Mouse (Mus musculus): ENCODE data around the gene Arid5b. TPM values are rescaled to one million over a fixed set of nuclear protein-coding genes. Genes with fewer than 3 reads are reported as not detected.

The Arid5b gene
- polyA plus RNA-seq, 1 experiment from 2014 or later: 39.1 TPM

- H3K9me3 ChIP-seq: no peaks in the 10 kb centered on the region
- ATAC-seq (ENCODE audit: borderline replicate concordance, extremely low read depth, low FRiP score, low TSS enrichment): no peak
- H3K4me2 ChIP-seq: peak overlapping the region; percentile 23; the same call in 1 of the 2 replicates
- 31% methylated on average over 20 of the region's 20 CpGs for WGBS
- no peak overlapping the region for H3K9ac ChIP-seq
- H3K36me3 ChIP-seq: 0 out of 2 replicates have a peak, but pooled peaks cover 3% of the 10 kb centered on the region
- peaks cover 31% of the 10 kb centered on the region for H3K4me1 ChIP-seq
- no peak overlapping the region; the same call in 1 of the 2 replicates for H3K27ac ChIP-seq
- H3K4me3 ChIP-seq: 0 out of 2 replicates have a peak overlapping the region, but pooled peaks have one; percentile 1
- H3K27me3 ChIP-seq: no peaks in the 10 kb centered on the region
These were observed 70.5 kb downstream of the Arid5b start for GRCm38 (mm10) chr10:68207803-68208669.

DNA sequence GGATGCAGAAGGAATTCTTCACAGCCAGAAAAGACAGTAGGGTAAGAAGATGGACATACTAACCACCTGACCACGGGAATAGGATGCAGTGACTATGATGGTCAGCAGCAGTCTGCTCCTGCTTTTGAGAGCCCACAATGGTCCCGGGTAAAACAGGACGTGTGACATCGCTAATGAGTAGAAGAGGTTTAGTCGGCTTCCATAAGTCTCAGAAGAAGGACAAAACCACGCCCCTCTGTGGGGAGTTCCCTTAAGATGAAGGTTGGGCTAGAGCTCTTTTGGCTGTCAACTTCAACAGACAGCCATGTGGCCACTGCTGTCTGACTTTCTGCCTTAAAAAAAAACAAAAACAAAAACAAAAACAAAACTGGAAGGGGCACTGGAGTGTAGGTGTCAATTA is 74.1 kb downstream of the Arid5b start:
- no peaks in the 10 kb centered on the region for H3K9me3 ChIP-seq
- no peaks in the 10 kb centered on the region for H3K27me3 ChIP-seq
- no peak overlapping the region for H3K4me2 ChIP-seq
- 82% methylated on average over 6 of the region's 6 CpGs for WGBS
- no peak for ATAC-seq (ENCODE audit: borderline replicate concordance, extremely low read depth, low FRiP score, low TSS enrichment)
- H3K36me3 ChIP-seq: peaks cover 14% of the 10 kb centered on the region; the same call in 1 of the 2 replicates
- peaks cover 17% of the 10 kb centered on the region for H3K4me1 ChIP-seq
- H3K27ac ChIP-seq: no peak overlapping the region
- H3K9ac ChIP-seq: no peak overlapping the region
- H3K4me3 ChIP-seq: no peak overlapping the region

- Histone ChIP-seq H3K27me3 (no peaks in the 10 kb centered on the region), H3K36me3 (peaks cover 14% of the 10 kb centered on the region; the same call in 1 of the 2 replicates), H3K9me3 (no peaks in the 10 kb centered on the region), H3K27ac (no peak overlapping the region), H3K4me1 (peaks cover 12% of the 10 kb centered on the region), H3K4me2 (no peak overlapping the region), H3K4me3 (no peak overlapping the region), H3K9ac (no peak overlapping the region)
- ATAC-seq (ENCODE audit: borderline replicate concordance, extremely low read depth, low FRiP score, low TSS enrichment): no peak
- 92% methylated on average over 7 of the region's 7 CpGs for WGBS
These were observed 74.7 kb downstream of the Arid5b start for GRCm38 (mm10) chr10:68203860-68204259.

DNA sequence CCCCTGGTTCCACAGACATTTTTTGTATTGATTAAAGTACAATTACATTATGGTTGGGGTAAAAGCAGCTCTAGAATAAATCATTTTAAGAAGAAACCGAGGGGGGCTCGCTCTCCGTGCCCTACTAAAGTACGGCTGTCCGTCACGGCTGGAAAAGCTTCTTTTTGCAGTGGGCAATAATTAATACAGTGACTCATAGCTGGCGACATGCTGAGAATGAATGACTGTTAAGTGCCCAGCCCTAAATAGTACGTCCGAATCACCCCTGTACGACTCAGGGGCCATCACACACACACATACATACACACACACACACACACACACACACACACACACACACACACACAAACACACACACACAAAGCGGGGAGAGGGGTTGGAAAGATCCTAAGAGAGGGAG is 75.2 kb downstream of the Arid5b start:
- no peak overlapping the region for H3K4me3 ChIP-seq
- WGBS: 85% methylated on average over 11 of the region's 11 CpGs
- H3K36me3 ChIP-seq: peaks cover 14% of the 10 kb centered on the region; the same call in 1 of the 2 replicates
- no peaks in the 10 kb centered on the region for H3K9me3 ChIP-seq
- no peaks in the 10 kb centered on the region for H3K27me3 ChIP-seq
- H3K9ac ChIP-seq: no peak overlapping the region
- H3K4me2 ChIP-seq: no peak overlapping the region
- peaks cover 6% of the 10 kb centered on the region for H3K4me1 ChIP-seq
- no peak overlapping the region for H3K27ac ChIP-seq
- no peak for ATAC-seq (ENCODE audit: borderline replicate concordance, extremely low read depth, low FRiP score, low TSS enrichment)

GRCm38 (mm10) chr10:68199440-68199839 is 79.1 kb downstream of the Arid5b start:
- Histone ChIP-seq H3K27me3 (no peaks in the 10 kb centered on the region), H3K9me3 (no peaks in the 10 kb centered on the region), H3K36me3 (peaks cover 14% of the 10 kb centered on the region; the same call in 1 of the 2 replicates), H3K4me3 (no peak overlapping the region), H3K27ac (no peak overlapping the region), H3K4me1 (no peaks in the 10 kb centered on the region), H3K9ac (no peak overlapping the region), H3K4me2 (no peak overlapping the region)
- WGBS: 88% methylated on average over 5 of the region's 5 CpGs
- ATAC-seq (ENCODE audit: borderline replicate concordance, extremely low read depth, low FRiP score, low TSS enrichment): no peak

DNA sequence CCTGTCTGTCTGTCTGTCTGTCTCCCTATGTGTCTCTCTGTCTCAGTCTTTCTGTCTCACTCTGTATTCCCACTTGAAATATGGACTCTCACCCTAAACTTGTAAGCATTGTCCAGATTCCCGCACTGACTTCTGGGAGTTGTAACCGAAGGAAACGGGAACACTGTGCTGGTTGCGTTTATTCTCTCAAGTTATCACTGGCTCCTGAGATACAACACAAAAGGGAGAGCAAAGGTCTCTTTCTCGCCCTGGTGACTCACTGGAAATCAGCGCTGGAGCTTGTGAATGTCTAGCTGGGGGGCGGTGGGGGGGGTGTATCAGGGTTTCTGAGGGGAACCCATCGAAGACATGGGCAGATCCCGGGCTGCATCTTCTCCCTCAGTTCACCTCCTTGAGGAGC is 82.2 kb downstream of the Arid5b start:
- H3K4me3 ChIP-seq: no peak overlapping the region
- H3K4me2 ChIP-seq: no peak overlapping the region
- no peak overlapping the region for H3K27ac ChIP-seq
- H3K27me3 ChIP-seq: no peaks in the 10 kb centered on the region
- H3K4me1 ChIP-seq: peaks cover 12% of the 10 kb centered on the region
- WGBS: 69% methylated on average over 9 of the region's 9 CpGs
- no peak overlapping the region for H3K9ac ChIP-seq
- H3K9me3 ChIP-seq: no peaks in the 10 kb centered on the region
- no peaks in the 10 kb centered on the region for H3K36me3 ChIP-seq
- no peak for ATAC-seq (ENCODE audit: borderline replicate concordance, extremely low read depth, low FRiP score, low TSS enrichment)

DNA sequence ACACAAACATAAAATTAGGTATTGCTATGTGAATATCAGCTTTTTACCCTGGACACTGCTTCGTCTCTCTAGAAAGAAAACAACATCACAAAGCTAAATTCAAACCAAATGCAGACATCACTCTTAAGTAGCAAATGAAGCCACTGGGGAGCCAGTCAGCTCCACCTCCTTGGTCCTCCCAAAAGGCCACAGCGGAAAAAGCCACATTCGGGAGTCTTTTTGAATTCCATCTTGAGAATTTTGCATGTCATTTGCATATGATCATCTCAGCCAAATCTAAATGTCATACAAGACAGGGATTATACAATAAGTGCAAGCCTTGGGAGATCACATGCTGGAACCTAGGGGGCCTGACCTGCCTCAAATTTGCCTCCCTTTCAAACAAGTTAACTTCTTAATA is 85.0 kb downstream of the Arid5b start:
- no peaks in the 10 kb centered on the region for H3K9me3 ChIP-seq
- peaks cover 17% of the 10 kb centered on the region for H3K4me1 ChIP-seq
- 62% methylated on average over 3 of the region's 3 CpGs for WGBS
- H3K9ac ChIP-seq: no peak overlapping the region
- H3K36me3 ChIP-seq: no peaks in the 10 kb centered on the region
- peak overlapping the region; percentile 80; the same call in 1 of the 2 replicates for H3K27ac ChIP-seq
- no peak for ATAC-seq (ENCODE audit: borderline replicate concordance, extremely low read depth, low FRiP score, low TSS enrichment)
- H3K27me3 ChIP-seq: no peaks in the 10 kb centered on the region
- no peak overlapping the region for H3K4me3 ChIP-seq
- H3K4me2 ChIP-seq: no peak overlapping the region

DNA sequence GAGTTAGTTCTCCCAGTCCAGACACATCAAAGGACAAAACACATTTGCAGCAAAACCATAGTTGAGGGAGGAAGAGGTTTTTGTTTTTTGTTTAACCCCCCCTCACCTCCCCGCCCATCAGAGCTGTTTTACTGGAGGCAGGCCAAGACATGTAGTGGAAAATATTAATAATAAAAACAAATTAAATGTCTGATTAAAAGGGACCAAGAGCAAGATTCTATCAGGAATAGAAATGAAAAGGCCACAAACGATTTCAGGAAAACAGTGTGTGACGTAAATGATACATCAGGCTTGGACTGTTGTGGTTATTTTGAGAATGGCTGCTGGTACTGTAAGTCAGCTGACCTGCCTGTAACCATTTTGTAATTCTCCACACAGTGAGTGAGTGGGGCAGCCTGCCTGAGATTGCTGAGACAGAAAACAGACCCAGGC is 85.7 kb downstream of the Arid5b start:
- Histone ChIP-seq H3K9me3 (no peaks in the 10 kb centered on the region), H3K4me3 (no peak overlapping the region), H3K36me3 (0 out of 2 replicates have a peak, but pooled peaks cover under 1% of the 10 kb centered on the region), H3K9ac (no peak overlapping the region), H3K27me3 (no peaks in the 10 kb centered on the region), H3K4me1 (peaks cover 17% of the 10 kb centered on the region), H3K27ac (peak overlapping the region; percentile 80), H3K4me2 (peak overlapping the region; percentile 21; the same call in 1 of the 2 replicates)
- WGBS: 21% methylated on average over 3 of the region's 3 CpGs
- ATAC-seq (ENCODE audit: borderline replicate concordance, extremely low read depth, low FRiP score, low TSS enrichment): peak; percentile 52; the same call in 1 of the 2 replicates

GRCm38 (mm10) chr10:68191691-68192380 is 86.7 kb downstream of the Arid5b start:
- Histone ChIP-seq H3K4me1 (peaks cover 17% of the 10 kb centered on the region), H3K27me3 (no peaks in the 10 kb centered on the region), H3K9me3 (no peaks in the 10 kb centered on the region), H3K4me2 (peak overlapping the region; percentile 41), H3K4me3 (no peak overlapping the region; the same call in 1 of the 2 replicates), H3K36me3 (peaks cover 8% of the 10 kb centered on the region; the same call in 1 of the 2 replicates), H3K9ac (no peak overlapping the region), H3K27ac (peak overlapping the region; percentile 43; the same call in 1 of the 2 replicates)
- WGBS: 13% methylated on average over 13 of the region's 13 CpGs
- ATAC-seq (ENCODE audit: borderline replicate concordance, extremely low read depth, low FRiP score, low TSS enrichment): no peak

GRCm38 (mm10) chr10:68191146-68191545 is 87.4 kb downstream of the Arid5b start:
- H3K4me2 ChIP-seq: peak overlapping the region; percentile 41
- H3K27me3 ChIP-seq: no peaks in the 10 kb centered on the region
- 51% methylated on average over 6 of the region's 8 CpGs for WGBS
- H3K4me3 ChIP-seq: no peak overlapping the region
- no peak overlapping the region for H3K9ac ChIP-seq
- H3K27ac ChIP-seq: no peak overlapping the region; the same call in 1 of the 2 replicates
- H3K9me3 ChIP-seq: no peaks in the 10 kb centered on the region
- peaks cover 14% of the 10 kb centered on the region; the same call in 1 of the 2 replicates for H3K36me3 ChIP-seq
- peaks cover 17% of the 10 kb centered on the region for H3K4me1 ChIP-seq
- ATAC-seq (ENCODE audit: borderline replicate concordance, extremely low read depth, low FRiP score, low TSS enrichment): no peak

DNA sequence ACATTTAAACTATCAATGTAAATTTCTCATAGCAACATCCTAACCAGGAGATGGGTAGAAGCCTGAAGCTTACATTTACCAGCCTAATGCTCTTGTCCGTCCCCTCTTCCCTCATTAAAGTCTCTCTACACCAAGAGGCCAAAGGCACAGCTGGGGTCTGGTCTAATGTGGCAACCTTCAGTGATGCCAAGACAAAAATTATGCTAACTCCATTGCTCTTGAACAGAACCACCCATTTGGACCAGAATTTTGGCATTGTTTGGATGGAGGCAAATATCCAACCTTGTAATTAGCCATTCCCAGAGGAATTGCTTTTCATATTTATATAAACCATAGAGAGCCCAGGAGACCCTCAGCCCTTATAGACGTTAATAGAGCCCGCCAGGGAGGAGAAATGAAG is 88.7 kb downstream of the Arid5b start:
- H3K4me3 ChIP-seq: no peak overlapping the region
- H3K4me2 ChIP-seq: no peak overlapping the region
- no peak overlapping the region for H3K9ac ChIP-seq
- no peak overlapping the region for H3K27ac ChIP-seq
- 83% methylated on average over 3 of the region's 3 CpGs for WGBS
- H3K27me3 ChIP-seq: no peaks in the 10 kb centered on the region
- H3K36me3 ChIP-seq: peaks cover 22% of the 10 kb centered on the region; the same call in 1 of the 2 replicates
- H3K9me3 ChIP-seq: no peaks in the 10 kb centered on the region
- H3K4me1 ChIP-seq: peaks cover 17% of the 10 kb centered on the region
- no peak for ATAC-seq (ENCODE audit: borderline replicate concordance, extremely low read depth, low FRiP score, low TSS enrichment)
